Mouse (Mus musculus) lung, embryonic 15.5 days (tissue): Measurements from ENCODE around the gene Sept9. TPM values are rescaled to one million over a fixed set of nuclear protein-coding genes. Genes with fewer than 3 reads are reported as not detected.

Experiments
- ATAC-seq: fragments of 200-750 bp; cut with Nextera tagmentation; 2 replicates; pipeline ENCODE4 v1.8.0; 2017; ENCODE audit warnings: moderate number of reproducible peaks, borderline replicate concordance; ENCODE audit not compliant: low FRiP score, low TSS enrichment; ENCODE audit errors: extremely low read depth
- H3K27ac ChIP-seq: fragments of 300-500 bp; sonication (generic); 2 replicates; pipeline ENCODE4 v1.5.1; 2015; ENCODE audit warnings: moderate library complexity, mild to moderate bottlenecking, inconsistent platforms
- H3K27me3 ChIP-seq: fragments of 300-500 bp; sonication (generic); 2 replicates; pipeline ENCODE4 v1.6.1; 2015; ENCODE audit warnings: inconsistent platforms
- H3K36me3 ChIP-seq: fragments of 300-500 bp; sonication (generic); 2 replicates; pipeline ENCODE4 v1.6.1; 2015; ENCODE audit warnings: inconsistent platforms
- H3K4me1 ChIP-seq: fragments of 300-500 bp; sonication (generic); 2 replicates; pipeline ENCODE4 v1.6.1; 2015; ENCODE audit warnings: inconsistent platforms
- H3K4me2 ChIP-seq: fragments of 300-500 bp; sonication (generic); 2 replicates; pipeline ENCODE4 v1.6.1; 2015; ENCODE audit warnings: inconsistent platforms, mild to moderate bottlenecking, moderate library complexity
- H3K4me3 ChIP-seq: fragments of 300-500 bp; sonication (generic); 2 replicates; pipeline ENCODE4 v1.5.1; 2015; ENCODE audit warnings: mild to moderate bottlenecking, inconsistent platforms
- H3K9ac ChIP-seq: fragments of 300-500 bp; sonication (generic); 2 replicates; pipeline ENCODE4 v1.6.1; 2015; ENCODE audit warnings: inconsistent platforms
- H3K9me3 ChIP-seq: fragments of 300-500 bp; sonication (generic); 2 replicates; pipeline ENCODE4 v1.6.1; 2016; ENCODE audit warnings: inconsistent platforms
- WGBS: fragments of 180-500 bp; shearing (Covaris S2); methylation state at CpG from one replicate; pipeline ENCODE4 v1.1.7; 2015; 5-methylcytosine and 5-hydroxymethylcytosine counted together
- polyA plus RNA-seq: library from polyadenylated mRNA; unstranded; fragments of >200 nt; fragmentation: Nextera tagmentation; extraction: Ambion mirVana; gene quantifications from 2 replicates; pipeline ENCODE4 v1.2.1, GENCODE M21; 2015

Sept9 gene
- polyA plus RNA-seq, 1 experiment from 2014 or later: 145 TPM

GRCm38 (mm10) chr11:117390001-117390402, 190.5 kb downstream of the Sept9 start:
- no peaks in the 10 kb centered on the region for H3K36me3 ChIP-seq
- no peak overlapping the region for H3K4me2 ChIP-seq
- H3K27ac ChIP-seq: no peak overlapping the region
- no peaks in the 10 kb centered on the region for H3K9me3 ChIP-seq
- no peak for ATAC-seq
- no peak overlapping the region for H3K9ac ChIP-seq
- WGBS: 19% methylated on average over 12 of the region's 12 CpGs
- peaks cover 18% of the 10 kb centered on the region for H3K4me1 ChIP-seq
- no peak overlapping the region for H3K4me3 ChIP-seq
- H3K27me3 ChIP-seq: peaks cover 38% of the 10 kb centered on the region

- H3K27ac ChIP-seq: no peak overlapping the region
- no peak overlapping the region for H3K9ac ChIP-seq
- ATAC-seq: no peak
- no peak overlapping the region for H3K4me3 ChIP-seq
- no peaks in the 10 kb centered on the region for H3K9me3 ChIP-seq
- H3K36me3 ChIP-seq: no peaks in the 10 kb centered on the region
- peaks cover 23% of the 10 kb centered on the region for H3K4me1 ChIP-seq
- WGBS: 27% methylated on average over 7 of the region's 7 CpGs
- peaks cover 39% of the 10 kb centered on the region for H3K27me3 ChIP-seq
- H3K4me2 ChIP-seq: no peak overlapping the region
These were observed 191.5 kb downstream of the Sept9 start for GRCm38 (mm10) chr11:117390774-117391534.

DNA sequence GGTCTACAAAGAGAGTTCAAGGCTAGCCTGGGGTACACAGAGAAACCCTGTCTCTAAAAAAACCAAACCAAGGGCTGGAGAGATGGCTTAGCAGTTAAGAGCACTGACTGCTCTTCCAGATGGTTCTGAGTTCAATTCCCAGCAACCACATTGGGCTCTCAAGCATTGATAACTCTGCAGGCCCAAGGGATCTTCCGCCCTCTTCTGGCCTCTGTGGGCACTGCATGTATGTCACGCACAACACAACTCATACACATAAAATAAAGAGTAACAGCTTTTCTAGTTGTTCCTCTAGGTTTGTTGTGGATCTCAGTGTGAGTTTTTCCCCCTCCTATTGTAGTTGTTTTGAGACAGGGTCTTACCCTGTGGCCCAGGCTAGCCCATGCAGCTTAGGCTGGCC, 192.8 kb downstream of the Sept9 start:
- Histone ChIP-seq H3K4me3 (no peak overlapping the region), H3K27ac (no peak overlapping the region), H3K9me3 (no peaks in the 10 kb centered on the region), H3K4me1 (peaks cover 23% of the 10 kb centered on the region), H3K9ac (no peak overlapping the region), H3K36me3 (no peaks in the 10 kb centered on the region), H3K27me3 (peaks cover 31% of the 10 kb centered on the region), H3K4me2 (no peak overlapping the region)
- no peak for ATAC-seq
- 82% methylated on average over 2 of the region's 2 CpGs for WGBS

DNA sequence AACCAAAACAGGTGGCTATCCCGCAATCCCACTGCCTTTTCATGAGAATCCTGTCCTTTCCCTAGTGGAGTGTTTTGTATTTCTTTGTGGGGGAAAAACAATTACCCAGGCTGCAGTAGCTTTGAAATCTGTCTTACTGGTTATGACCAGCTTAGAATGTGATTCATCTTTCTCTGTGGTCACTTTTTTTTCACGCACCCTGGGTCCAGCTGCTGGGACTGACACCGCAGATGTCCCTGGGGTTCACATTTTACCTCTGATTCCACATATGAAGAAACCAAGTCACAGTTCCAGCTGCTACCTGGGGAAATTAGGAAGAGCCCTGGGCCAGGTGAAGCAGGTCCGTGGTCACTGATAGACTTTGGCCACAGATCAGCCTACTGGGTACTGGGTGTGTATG, 194.3 kb downstream of the Sept9 start:
- Histone ChIP-seq H3K4me1 (peaks cover 23% of the 10 kb centered on the region), H3K4me3 (no peak overlapping the region), H3K27me3 (peaks cover 40% of the 10 kb centered on the region), H3K27ac (no peak overlapping the region), H3K36me3 (no peaks in the 10 kb centered on the region), H3K4me2 (no peak overlapping the region), H3K9ac (no peak overlapping the region), H3K9me3 (no peaks in the 10 kb centered on the region)
- ATAC-seq: no peak
- WGBS: 55% methylated on average over 4 of the region's 4 CpGs

DNA sequence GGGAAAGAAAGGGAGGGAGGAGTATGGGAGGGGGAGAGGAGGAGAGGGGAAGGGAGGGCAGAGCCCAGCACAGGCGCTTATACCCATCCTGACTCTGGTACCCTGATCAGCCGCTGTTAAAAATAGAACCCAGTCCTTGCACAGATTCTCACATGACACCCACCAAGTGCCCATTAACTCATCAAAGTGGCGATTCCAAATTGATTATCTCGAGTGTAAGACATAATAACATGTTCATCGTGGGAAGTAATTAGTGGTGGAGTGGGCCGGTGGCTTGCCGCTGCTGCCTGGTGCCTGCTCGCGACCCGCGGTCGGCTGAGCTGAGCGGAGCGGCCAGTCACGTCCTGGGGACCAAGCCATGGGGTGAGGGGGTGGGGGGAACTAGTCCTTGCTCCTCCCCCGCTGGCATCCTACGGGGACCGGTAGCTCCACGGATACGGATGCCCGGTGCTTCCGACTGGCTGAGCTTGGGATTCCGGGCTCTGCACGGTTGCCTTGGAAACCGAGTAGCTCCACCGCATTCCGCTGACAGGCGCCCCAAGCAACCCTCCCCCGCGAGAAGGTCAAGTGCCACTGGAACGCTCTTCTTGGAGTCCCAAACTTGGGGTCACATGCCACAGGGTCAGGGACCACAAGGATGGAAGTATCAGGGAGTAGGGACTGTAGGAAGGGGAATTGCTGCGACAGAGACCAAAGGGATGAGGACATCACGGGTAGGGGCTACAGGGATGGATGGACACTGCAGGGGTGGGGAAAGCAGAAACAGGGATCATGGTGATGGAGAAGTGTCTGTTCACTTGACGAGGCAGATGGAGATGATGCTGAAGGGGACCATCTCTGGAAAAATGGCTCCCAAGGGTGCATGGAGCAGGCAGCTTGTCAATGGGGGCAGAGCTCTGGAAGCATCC, 195.0 kb downstream of the Sept9 start:
- ATAC-seq: no peak

DNA sequence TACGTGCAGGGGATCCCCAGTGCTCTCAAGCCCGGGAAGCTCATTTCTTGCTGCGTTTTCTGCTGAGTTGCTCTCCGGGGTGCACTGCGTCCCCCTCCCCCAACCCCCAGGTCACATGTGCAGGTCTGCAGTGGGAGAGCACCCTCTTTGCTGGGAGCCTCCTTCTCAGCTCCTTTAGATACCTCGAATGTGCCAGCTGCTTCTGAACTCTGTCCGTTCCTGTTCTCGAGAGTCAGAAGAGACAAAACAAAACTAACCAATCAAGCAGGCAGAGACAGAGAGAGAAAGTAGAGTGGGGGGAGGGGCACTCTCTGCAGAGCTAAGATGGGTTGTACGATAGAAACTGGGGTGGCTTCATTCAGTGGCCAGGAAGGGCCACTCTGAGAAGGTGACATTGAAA, 195.8 kb downstream of the Sept9 start:
- H3K4me1 ChIP-seq: peaks cover 15% of the 10 kb centered on the region
- WGBS: 4% methylated on average over 9 of the region's 9 CpGs
- peak overlapping the region; percentile 7; the same call in 1 of the 2 replicates for H3K4me2 ChIP-seq
- no peaks in the 10 kb centered on the region for H3K9me3 ChIP-seq
- no peak for ATAC-seq
- peaks cover 48% of the 10 kb centered on the region for H3K27me3 ChIP-seq
- H3K9ac ChIP-seq: no peak overlapping the region
- H3K4me3 ChIP-seq: no peak overlapping the region
- H3K27ac ChIP-seq: no peak overlapping the region
- H3K36me3 ChIP-seq: no peaks in the 10 kb centered on the region

More for the DNA sequence above, 195.0 kb downstream of the Sept9 start:
- 1% methylated on average over 34 of the region's 34 CpGs for WGBS
- no peak overlapping the region for H3K27ac ChIP-seq
- H3K9me3 ChIP-seq: no peaks in the 10 kb centered on the region
- H3K36me3 ChIP-seq: no peaks in the 10 kb centered on the region
- peak overlapping the region; percentile 37 for H3K4me2 ChIP-seq
- peaks cover 23% of the 10 kb centered on the region for H3K4me1 ChIP-seq
- peaks cover 45% of the 10 kb centered on the region for H3K27me3 ChIP-seq
- H3K4me3 ChIP-seq: no peak overlapping the region
- H3K9ac ChIP-seq: no peak overlapping the region

GRCm38 (mm10) chr11:117396929-117397328, 197.5 kb downstream of the Sept9 start:
- Histone ChIP-seq H3K9ac (no peak overlapping the region), H3K9me3 (0 out of 2 replicates have a peak, but pooled peaks cover 4% of the 10 kb centered on the region), H3K4me3 (no peak overlapping the region), H3K4me1 (peaks cover 14% of the 10 kb centered on the region), H3K27ac (no peak overlapping the region), H3K27me3 (peaks cover 54% of the 10 kb centered on the region), H3K4me2 (no peak overlapping the region), H3K36me3 (no peaks in the 10 kb centered on the region)
- no peak for ATAC-seq
- 71% methylated on average over 3 of the region's 3 CpGs for WGBS

DNA sequence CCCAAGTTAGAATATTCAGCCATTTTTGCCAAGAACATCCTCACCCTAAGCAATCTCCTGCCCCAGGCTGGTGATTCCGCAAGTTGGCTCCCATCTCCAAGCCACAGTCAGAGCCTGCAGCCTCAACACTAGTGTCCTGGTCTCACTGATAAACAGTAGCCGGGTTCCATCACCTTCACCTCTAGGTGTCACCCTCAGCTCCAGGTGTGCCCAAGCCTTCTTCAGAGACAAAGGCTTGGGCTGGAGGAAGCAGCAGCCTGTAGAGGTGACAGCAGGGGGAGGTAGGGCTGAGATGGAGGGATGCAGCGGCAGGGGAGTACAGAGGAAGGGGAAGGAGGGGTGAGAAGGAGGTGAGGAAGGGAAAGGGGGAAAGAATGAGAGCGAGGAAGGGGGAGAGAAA, 198.3 kb downstream of the Sept9 start:
- 19% methylated on average over 4 of the region's 4 CpGs for WGBS
- no peak for ATAC-seq
- Histone ChIP-seq H3K27me3 (peaks cover 54% of the 10 kb centered on the region), H3K27ac (no peak overlapping the region), H3K4me3 (no peak overlapping the region), H3K4me2 (no peak overlapping the region), H3K9ac (no peak overlapping the region), H3K4me1 (peaks cover 14% of the 10 kb centered on the region), H3K9me3 (0 out of 2 replicates have a peak, but pooled peaks cover 4% of the 10 kb centered on the region), H3K36me3 (no peaks in the 10 kb centered on the region)

DNA sequence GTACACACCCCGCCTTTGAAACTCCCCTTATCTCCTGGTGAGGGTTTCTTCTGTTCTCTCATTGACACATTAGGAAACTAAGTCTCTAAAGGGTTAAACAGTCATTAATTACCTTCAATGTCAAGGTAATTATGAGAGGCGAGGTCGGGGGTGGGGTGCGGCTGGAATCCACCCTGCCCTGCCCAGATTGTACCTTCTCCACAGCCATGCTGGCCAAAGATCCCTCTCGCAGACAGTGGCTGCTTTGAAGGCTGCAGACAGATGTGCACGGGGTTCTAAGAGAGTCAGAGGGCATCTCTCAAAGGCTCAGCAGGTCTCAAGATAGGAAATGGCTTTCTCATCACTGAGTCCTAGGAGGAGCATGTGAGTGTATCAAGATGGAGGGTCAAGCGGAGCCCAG, 198.7 kb downstream of the Sept9 start:
- Histone ChIP-seq H3K4me3 (no peak overlapping the region), H3K27me3 (peaks cover 50% of the 10 kb centered on the region), H3K9me3 (0 out of 2 replicates have a peak, but pooled peaks cover 4% of the 10 kb centered on the region), H3K4me1 (peaks cover 14% of the 10 kb centered on the region), H3K4me2 (no peak overlapping the region), H3K9ac (no peak overlapping the region), H3K27ac (no peak overlapping the region), H3K36me3 (no peaks in the 10 kb centered on the region)
- 22% methylated on average over 7 of the region's 7 CpGs for WGBS
- ATAC-seq: no peak

DNA sequence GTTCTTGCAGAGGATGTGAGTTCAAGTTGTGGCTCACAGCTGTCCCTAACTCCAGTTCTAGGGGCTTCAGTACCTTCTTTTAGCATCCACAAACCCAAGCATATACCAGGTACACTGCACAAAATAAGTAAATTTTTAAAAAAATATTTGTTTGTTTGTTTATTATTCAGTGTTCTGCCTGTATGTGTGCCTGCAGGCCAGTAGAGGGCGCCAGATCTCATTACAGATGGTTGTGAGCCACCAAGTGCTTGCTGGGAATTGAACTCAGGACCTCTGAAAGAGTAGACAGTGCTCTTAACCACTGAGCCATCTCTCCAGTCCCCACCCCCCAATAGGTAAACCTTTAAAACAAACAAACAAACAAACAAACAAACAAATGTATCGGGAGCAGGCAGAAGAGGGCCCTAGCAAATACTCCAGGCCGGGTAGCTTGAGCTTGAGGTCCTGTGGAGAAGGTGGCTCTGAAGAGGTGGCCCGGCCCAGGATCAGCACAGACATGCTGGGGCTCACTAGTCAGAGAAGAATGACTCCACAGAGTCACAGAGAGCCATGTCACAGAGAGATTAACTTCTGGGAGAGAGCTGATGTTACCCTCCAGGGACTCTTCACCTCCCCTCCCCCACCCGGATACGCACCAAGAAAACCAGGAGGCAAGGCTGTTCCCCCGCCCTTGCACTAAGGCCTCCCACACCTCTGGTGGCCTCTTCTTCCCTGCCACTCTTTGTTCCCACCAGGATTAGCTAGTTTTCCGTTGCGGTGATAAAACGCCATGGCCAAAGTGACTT, 202.3 kb downstream of the Sept9 start:
- Histone ChIP-seq H3K4me1 (0 out of 2 replicates have a peak, but pooled peaks cover 3% of the 10 kb centered on the region), H3K36me3 (no peaks in the 10 kb centered on the region), H3K9me3 (0 out of 2 replicates have a peak, but pooled peaks cover 4% of the 10 kb centered on the region)

GRCm38 (mm10) chr11:117402550-117402949, 203.1 kb downstream of the Sept9 start:
- no peak for ATAC-seq
- no peak overlapping the region for H3K27ac ChIP-seq
- WGBS: 67% methylated on average over 11 of the region's 11 CpGs
- no peak overlapping the region for H3K4me3 ChIP-seq
- H3K36me3 ChIP-seq: no peaks in the 10 kb centered on the region
- H3K27me3 ChIP-seq: peaks cover 38% of the 10 kb centered on the region
- H3K4me1 ChIP-seq: peaks cover 9% of the 10 kb centered on the region
- H3K9ac ChIP-seq: no peak overlapping the region
- no peak overlapping the region for H3K4me2 ChIP-seq
- 0 out of 2 replicates have a peak, but pooled peaks cover 4% of the 10 kb centered on the region for H3K9me3 ChIP-seq

More for the DNA sequence above, 202.3 kb downstream of the Sept9 start:
- no peak for ATAC-seq
- Histone ChIP-seq H3K4me2 (no peak overlapping the region), H3K27ac (no peak overlapping the region), H3K9ac (no peak overlapping the region), H3K4me3 (no peak overlapping the region), H3K27me3 (peaks cover 37% of the 10 kb centered on the region)
- 84% methylated on average over 10 of the region's 10 CpGs for WGBS
